Mouse (Mus musculus) ovary, adult 18-20 months (tissue): Measurements from ENCODE around the gene Ptgs1.
"Not testable (repeated sequence)": the region's sequence is repeated elsewhere in the genome, so short reads cannot be mapped to it uniquely, and the experiment has no call there.

Experiments used
- DNase-seq: peaks from one replicate; pipeline ENCODE4 v3.0.0; 2022; ENCODE audit warnings: low spot score, mixed read lengths

Gene Ptgs1

DNA sequence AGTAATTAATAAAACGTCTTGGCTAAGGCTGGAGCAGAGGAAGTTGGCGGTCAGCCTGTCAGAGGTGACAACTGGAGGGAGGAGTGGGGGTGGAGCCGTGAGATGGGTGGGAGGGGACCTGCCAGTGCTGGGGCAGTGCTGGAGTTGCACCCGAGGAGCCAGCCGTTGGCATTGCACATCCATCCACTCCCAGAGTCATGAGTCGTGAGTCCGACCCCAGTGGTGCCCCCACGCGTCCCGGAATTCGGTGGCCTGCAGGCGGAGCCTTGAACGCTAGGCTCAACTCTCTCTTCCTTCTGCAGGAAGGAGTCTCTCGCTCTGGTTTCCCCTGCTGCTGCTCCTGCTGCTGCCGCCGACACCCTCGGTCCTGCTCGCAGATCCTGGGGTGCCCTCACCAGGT, at the start of gene Ptgs1:
Ptgs1 (plus strand) TSS at position 61 of the 400 bp plus-strand sequence.
- DNase-seq: peak; percentile 21

DNA sequence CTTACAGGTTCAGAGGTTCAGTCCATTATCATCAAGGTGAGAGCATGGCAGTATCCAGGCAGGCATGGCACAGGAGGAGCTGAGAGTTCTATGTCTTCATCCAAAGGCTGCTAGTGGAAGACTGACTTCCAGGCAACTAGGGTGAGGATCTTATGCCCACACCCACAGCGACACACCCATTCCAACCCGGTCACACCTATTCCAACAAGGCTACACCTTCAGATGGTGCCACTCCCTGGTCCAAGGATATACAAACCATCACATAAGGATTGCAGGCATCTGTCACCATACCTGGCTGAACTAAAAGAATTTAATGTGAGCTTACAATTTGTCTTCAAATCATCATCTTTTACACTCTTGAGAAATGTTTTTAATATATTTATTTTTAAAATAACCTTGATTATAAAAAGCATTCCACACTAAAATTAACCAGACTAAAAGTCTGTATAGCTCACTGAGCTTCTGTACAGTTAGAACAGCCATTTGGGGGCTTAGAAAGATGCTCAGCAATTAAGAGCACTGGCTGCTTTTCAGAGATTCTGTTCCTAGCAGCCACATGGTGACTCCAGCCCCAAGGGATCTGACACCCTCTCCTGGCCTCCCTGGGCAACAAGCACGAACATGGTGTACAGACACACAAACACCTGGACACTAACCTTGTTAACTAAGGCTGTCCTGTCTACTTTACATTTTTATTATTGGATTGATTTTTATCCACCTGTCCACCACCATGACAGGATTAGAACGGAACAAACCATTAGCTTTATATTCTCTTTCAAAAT, 48.4 kb upstream of the Ptgs1 start:
- not testable (repeated sequence) for DNase-seq

GRCm38 (mm10) chr2:36183278-36183677, 46.9 kb upstream of the Ptgs1 start:
- DNase-seq: no peak

DNA sequence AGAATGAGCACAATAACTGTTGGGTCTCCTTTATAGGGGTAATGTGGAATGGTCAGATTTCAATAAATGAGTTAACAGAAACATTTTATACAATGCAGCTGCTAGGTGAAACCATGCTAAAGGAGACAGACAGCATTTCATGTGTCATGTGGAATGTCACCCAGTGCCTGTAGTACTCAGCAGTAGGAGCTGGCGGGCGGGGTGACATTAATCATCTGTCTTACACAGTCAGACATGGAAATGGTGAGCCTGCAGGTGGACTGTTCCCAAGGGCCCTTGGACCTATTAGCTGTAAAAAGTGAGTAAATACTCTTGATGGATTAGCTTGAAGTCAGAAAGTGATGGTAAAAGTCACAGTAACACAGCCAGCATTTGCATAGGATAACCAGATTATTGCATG, 46.0 kb upstream of the Ptgs1 start:
- no peak for DNase-seq

GRCm38 (mm10) chr2:36184876-36185275, 45.4 kb upstream of the Ptgs1 start:
- no peak for DNase-seq

- not testable (repeated sequence) for DNase-seq
Observed at GRCm38 (mm10) chr2:36189200-36189599, 41.0 kb upstream of the Ptgs1 start.

- no peak for DNase-seq
Observed at GRCm38 (mm10) chr2:36191098-36191941, 38.9 kb upstream of the Ptgs1 start.

- no peak for DNase-seq
Observed at GRCm38 (mm10) chr2:36197021-36197420, 33.2 kb upstream of the Ptgs1 start.

DNA sequence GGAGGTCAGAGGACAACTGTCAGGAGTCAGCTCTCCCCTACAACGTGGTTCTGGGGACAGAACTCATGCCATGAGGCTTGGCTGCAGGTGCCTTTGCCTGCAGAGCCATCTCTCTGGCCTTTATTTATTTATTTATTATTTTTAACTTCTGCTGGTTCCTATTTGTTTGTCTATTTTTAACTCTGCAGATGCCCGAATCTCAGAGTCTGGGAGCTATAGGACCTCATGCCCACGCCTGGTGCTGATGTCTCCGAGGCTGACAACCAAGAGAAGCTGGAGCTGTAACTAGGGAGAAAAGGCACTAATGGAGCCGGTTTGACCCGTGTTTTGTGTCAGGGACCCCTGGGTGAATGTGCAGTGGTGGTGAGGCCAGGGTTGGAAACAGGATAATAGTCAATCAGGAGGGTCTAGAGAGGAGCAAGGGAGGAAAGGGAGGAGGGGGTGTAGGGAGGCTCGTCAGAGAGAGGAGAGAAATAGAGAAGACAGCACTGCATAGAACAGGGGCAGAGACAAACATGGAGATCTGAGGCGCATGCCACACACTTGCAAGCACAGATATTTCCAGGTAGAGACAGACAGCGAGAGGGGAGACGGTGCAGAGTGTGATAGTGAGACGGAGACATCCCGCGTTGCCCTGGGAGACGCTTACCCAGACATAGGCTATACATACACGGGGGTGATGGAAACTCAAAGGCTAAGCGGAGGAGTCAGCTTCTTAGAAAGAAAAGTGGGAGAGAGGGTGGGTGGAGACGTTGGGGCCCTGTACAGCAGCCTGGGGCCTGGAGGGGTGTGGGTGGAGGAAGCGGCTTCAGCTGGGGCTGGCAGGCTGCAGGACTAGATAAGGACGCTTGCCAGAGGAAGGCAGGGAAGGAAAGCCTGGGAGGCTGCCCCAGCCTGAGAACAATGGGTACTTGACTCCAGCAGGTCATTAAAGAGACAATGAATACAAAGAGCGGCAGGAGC, 32.0 kb upstream of the Ptgs1 start:
- peak; percentile 32 for DNase-seq

GRCm38 (mm10) chr2:36198882-36199262, 31.4 kb upstream of the Ptgs1 start:
- DNase-seq: no peak

- DNase-seq: no peak
Observed at GRCm38 (mm10) chr2:36200813-36201212, 29.4 kb upstream of the Ptgs1 start.

GRCm38 (mm10) chr2:36201756-36202610, 28.2 kb upstream of the Ptgs1 start:
- no peak for DNase-seq

DNA sequence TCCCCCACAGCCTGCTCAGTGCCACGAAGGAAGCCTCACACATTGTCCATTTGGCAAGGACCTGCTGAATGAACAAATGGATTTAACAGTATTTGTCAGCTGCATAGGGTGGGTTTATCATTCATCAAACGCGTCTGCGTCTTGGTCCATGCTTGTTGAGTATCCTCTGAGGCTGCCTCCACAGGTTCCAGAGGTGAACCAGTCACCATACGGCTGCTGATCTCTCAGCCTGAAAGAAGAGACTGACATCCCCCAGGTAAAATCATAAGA, 27.7 kb upstream of the Ptgs1 start:
- no peak for DNase-seq

DNA sequence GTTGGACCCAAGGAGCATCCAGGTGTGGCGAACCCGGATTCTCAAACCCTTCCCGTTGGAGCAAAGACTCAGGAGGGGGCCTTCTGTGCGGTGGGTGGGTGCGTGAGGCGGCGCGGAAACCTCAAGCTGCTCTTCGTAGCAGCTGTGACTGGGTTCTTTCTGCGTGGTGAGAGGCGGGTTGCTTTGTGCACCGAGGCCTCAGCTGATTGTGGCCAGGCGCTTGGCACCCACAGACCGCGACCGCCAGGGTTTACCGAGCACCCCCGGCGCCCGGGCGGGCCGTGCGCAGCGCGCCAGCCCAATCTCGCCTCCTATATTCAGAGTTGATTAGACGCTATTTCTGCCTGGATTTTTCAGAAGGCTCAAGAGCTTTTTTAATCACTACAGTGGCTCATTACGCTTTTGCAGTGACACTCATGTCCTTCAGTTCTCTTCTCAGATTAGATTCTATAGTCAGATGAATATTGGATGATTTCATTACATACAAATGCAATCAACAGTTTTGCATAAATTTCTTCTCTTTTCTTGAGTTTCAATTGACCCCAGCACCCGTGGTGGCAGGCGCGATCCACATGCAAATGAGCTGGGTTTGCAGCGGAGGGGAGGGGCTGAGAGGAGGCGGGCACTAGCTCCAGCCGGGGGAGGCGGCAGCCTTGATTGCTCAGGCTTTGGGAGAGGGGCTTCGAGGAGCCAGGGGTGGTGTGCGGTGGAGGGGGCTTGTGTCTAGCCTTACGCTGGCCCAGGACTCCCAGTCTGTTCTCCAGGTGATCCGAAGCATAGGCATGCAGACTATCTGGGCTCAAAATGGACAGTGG, 27.0 kb upstream of the Ptgs1 start:
- no peak for DNase-seq

DNA sequence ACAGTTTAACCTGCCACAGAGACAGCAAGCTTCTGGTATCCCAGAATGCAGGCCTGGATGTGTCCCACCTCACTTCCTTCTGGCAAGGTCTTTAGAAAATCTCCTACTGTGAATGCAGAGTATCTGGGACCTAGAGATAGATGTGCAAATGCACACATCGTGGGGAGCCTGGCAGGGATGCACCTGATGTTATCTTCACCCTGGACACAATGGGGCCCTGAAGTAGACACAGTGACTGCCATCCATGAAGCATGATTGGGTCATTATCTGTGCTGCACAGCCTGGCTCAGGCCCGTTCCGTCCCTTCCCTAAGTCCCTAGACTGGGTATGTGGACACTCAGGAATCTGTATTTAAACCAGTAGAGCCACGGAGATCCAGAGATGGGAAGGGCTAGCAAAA, 25.6 kb upstream of the Ptgs1 start:
- DNase-seq: no peak

DNA sequence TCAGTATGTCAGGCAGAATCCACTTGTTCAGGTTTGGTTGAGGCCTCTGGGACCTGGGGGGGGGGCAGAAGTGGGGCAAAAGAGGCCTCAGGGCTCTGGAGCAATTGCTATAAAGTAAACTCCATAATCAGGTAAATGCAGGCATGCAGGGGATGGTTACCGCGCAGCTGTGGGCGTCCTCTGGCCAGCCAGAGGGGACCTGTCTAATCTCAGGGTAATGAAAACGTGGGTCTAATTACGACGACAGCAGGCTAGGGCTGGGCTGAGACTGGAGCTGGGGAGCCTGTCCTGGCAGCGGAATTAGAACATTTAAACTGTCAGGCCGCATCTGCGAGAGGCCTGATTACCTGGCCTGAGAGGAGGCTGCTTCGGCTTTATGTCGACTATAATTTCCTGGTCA, 23.2 kb upstream of the Ptgs1 start:
- DNase-seq: no peak

DNA sequence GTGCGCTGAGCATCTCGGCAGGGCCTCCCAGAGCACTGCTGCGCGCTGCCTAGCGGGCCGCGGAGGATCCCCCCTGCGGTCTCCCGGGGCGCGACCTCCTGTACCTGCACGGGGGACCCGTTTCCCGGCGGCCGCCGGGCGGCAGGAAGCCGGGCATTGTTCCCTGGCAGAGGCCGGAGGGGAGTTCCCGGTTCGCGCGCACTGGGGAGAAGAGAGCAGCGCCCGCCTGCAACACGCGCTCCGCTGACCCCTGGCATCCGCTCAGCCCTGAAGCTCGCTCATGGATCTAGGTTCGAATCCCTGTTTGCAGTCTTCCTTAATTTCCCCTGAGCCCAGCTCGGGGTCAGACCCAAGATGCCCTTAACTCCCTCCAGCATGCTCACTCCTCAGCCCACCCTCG, 19.4 kb upstream of the Ptgs1 start:
- DNase-seq: no peak

- DNase-seq: no peak
Observed at GRCm38 (mm10) chr2:36211785-36212184, 18.4 kb upstream of the Ptgs1 start.

DNA sequence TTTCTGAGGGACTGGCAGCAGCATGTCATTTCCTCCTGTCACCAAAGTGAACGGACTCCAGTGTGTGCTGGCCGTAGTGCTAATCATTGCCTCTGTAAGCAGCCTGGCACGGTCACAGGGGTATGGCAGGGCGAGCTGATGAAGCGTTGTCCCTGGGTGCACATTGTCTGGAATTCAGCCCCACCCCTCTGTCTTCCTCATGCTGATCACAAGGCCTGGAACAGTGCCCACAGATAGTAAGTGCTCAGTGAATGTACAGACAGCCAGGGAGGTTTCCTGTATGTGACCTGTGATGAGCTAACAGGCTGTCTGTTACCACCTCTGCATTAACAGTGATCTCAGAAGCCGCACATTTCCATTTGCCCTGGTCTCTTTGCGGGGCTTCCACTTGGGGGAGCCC, 17.1 kb upstream of the Ptgs1 start:
- no peak for DNase-seq

DNA sequence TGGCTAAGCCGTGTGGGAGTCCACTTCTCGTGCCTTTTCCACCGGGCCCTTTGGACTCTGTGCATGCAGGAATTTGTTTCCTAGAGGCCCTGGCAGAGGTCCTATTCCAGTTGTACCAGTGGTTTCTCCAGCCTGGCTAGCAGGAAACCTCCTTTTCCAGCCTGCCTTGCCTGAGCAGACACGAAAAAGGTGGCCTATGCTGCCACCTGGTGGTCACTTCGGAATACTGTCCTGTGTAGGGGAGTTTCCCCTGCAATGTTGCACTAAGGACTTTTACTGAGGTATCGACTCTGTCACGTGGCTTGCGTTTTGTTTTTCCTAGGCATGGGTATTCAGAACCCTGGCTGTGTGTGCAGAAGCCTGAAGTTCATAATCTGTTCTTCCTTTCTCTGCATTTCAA, 16.2 kb upstream of the Ptgs1 start:
- DNase-seq: peak; percentile 66

DNA sequence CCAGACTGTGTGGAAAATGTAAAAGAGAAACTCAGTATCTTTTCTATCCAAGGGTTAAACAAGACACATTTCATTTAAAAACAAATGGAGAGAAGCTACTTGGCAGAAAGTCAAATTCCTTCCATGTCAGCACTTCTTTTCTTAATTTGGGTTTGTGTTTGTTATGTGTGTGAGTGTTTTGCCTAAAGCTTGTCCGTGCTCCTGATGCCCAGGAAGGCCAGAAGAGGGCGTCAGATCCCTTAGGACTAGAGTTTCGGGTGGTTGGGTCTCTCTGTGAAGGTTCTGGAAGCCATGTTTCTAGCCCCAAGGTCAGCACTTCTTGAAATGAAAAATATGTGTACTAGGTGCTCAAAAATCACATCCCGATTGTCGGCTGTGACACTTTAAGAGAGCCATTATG, 15.8 kb upstream of the Ptgs1 start:
- DNase-seq: no peak
